Mouse (Mus musculus) thymus, adult 2 months (tissue): ENCODE data around the gene Cyren. TPM values are rescaled to one million over a fixed set of nuclear protein-coding genes. Genes with fewer than 3 reads are reported as not detected.
A peak's percentile ranks its signal among the peaks of the same experiment; 100 is the strongest.

Source experiments
- DNase-seq: peaks from one replicate; pipeline ENCODE4 v3.0.0; 2021
- H3K27ac ChIP-seq: fragments of 200-500 bp; 2 replicates; pipeline ENCODE4 v1.5.1; 2012; ENCODE audit warnings: low read length, control low read depth; ENCODE audit not compliant: control insufficient read depth, insufficient read depth
- H3K27me3 ChIP-seq: fragments of 200-500 bp; 2 replicates; pipeline ENCODE4 v1.6.1; 2012; ENCODE audit warnings: mild to moderate bottlenecking, low read length, moderate library complexity, mixed read lengths; ENCODE audit not compliant: control insufficient read depth, insufficient read depth
- H3K36me3 ChIP-seq: fragments of 200-500 bp; 2 replicates; pipeline ENCODE4 v1.6.1; 2012; ENCODE audit warnings: mild to moderate bottlenecking, low read length, moderate library complexity; ENCODE audit not compliant: control insufficient read depth, insufficient read depth
- H3K4me1 ChIP-seq: fragments of 200-500 bp; replicated peaks from 2 replicates; pipeline ENCODE4 v1.6.1; 2012; ENCODE audit warnings: low read length; ENCODE audit not compliant: control insufficient read depth, insufficient read depth
- H3K4me3 ChIP-seq: fragments of 200-500 bp; 2 replicates; pipeline ENCODE4 v1.5.1; 2012; ENCODE audit warnings: mild to moderate bottlenecking, low read length, control low read depth, moderate library complexity; ENCODE audit not compliant: control insufficient read depth, insufficient read depth
- CTCF ChIP-seq: fragments of 200-500 bp; IDR thresholded peaks from 2 replicates; pipeline ENCODE4 v1.5.1; 2012; ENCODE audit warnings: mild to moderate bottlenecking, control low read depth, low read length, moderate library complexity, borderline replicate concordance; ENCODE audit not compliant: control insufficient read depth, poor library complexity, insufficient read depth; ENCODE audit errors: extremely low read depth
- POLR2A ChIP-seq: fragments of 200-500 bp; IDR thresholded peaks from 2 replicates; pipeline ENCODE4 v1.6.1; 2012; ENCODE audit warnings: mild to moderate bottlenecking, low read length, control low read depth, moderate library complexity; ENCODE audit not compliant: control insufficient read depth, poor library complexity, insufficient read depth; ENCODE audit errors: extremely low read depth
- WGBS: fragments of 180-500 bp; shearing (Covaris S2); methylation state at CpG from one replicate; pipeline ENCODE4 v1.1.7; 2018; 5-methylcytosine and 5-hydroxymethylcytosine counted together
- polyA plus RNA-seq: library from polyadenylated mRNA; depleted of rRNA; stranded (reverse); fragments of >200 nt; gene quantifications from 2 replicates; pipeline ENCODE4 v1.2.3, GENCODE M21; 2012

Gene Cyren
- polyA plus RNA-seq, 1 experiment, result 20.1 TPM

- Histone ChIP-seq H3K36me3 (no peaks in the 10 kb centered on the region), H3K27me3 (no peaks in the 10 kb centered on the region), H3K4me3 (no peak overlapping the region), H3K4me1 (peaks cover 44% of the 10 kb centered on the region), H3K27ac (no peak overlapping the region)
- no peak for TF ChIP-seq POLR2A
- TF ChIP-seq CTCF, result no peak
- WGBS, result 90% methylated on average over 5 of the region's 5 CpGs
- no peak for DNase-seq
Observed at GRCm38 (mm10) chr6:34865213-34865612, 12.6 kb downstream of the Cyren start.

DNA sequence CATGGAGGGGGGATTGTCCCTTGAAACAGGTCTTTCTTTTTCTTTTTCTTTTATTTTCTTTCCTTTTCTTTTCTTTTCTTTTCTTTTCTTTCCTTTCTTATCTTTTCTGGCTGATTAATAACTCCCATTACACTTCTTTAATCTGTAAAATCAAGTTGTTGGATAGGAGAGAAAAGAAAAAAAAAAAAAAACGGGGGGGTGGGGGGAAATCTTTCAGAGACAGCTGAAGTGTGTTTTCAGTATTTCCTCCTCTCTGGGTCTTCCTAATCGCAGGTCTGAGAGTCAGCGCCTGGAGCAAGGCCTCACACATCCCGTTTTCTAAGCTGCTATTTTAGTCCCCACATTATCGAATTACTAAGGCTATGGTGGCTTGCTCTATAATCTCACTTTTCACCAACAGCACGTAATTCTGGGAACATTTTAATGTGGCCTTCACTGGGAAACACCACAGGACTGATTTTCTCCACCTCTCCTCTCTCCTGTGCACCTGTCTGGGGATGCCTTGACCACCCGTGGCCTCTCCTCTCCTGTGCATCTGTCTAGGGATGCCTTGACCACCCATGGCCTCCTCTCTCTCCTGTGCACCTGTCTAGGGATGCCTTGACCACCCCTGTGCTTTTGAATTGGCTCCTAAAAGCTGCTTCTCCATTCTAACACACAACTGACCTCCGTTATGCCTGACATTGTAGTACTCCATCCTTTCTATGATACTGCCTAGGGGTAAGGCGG is 13.9 kb downstream of the Cyren start:
- Histone ChIP-seq H3K4me3 (no peak overlapping the region), H3K4me1 (peaks cover 36% of the 10 kb centered on the region)

GRCm38 (mm10) chr6:34862791-34863403 is 15.0 kb downstream of the Cyren start, which contains the start of gene Tmem140:
TSS of gene Tmem140 (plus strand) at chr6:34863146.
- H3K36me3 ChIP-seq, result no peaks in the 10 kb centered on the region
- WGBS, result 0% methylated on average over 11 of the region's 11 CpGs
- peak within 1 kb of the TSS; percentile 48 for H3K4me3 ChIP-seq
- TF ChIP-seq POLR2A (peak; percentile 77; the same call in 1 of the 2 replicates), CTCF (no peak)
- H3K27me3 ChIP-seq, result no peaks in the 10 kb centered on the region
- H3K27ac ChIP-seq, result peak within 1 kb of the TSS; percentile 85
- peaks cover 30% of the 10 kb centered on the region for H3K4me1 ChIP-seq
- peak; percentile 58 for DNase-seq

More for the DNA sequence above, 13.9 kb downstream of the Cyren start:
- WGBS, result 40% methylated on average over 9 of the region's 9 CpGs
- TF ChIP-seq CTCF (no peak), POLR2A (no peak)
- no peak for DNase-seq
- peak overlapping the region; percentile 34; the same call in 1 of the 2 replicates for H3K27ac ChIP-seq
- no peaks in the 10 kb centered on the region for H3K36me3 ChIP-seq
- H3K27me3 ChIP-seq, result no peaks in the 10 kb centered on the region

DNA sequence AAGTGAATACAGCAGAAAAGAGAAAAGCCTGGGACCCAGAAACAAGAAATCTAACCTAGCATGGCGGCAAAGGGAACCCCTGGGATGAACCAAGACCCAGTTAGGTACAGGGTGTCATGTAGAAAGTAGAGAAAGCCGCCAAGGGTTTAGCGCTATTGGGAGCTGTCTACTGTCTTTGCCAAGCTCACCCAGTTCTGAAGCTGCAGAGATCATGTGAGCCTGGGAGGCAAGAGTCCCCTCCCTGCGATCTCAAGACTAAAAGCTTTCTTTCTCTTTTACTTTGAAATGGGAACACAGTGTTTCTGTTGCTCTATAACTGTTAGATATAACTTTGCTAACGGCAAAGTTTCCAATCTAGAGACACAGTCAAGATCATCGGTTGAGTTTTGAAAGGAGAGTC is 15.5 kb downstream of the Cyren start:
- H3K27me3 ChIP-seq, result no peaks in the 10 kb centered on the region
- no peaks in the 10 kb centered on the region for H3K36me3 ChIP-seq
- no peak for TF ChIP-seq POLR2A
- TF ChIP-seq CTCF, result no peak
- H3K27ac ChIP-seq, result peak overlapping the region; percentile 85
- DNase-seq, result peak; percentile 54
- peak overlapping the region; percentile 48 for H3K4me3 ChIP-seq
- peaks cover 30% of the 10 kb centered on the region for H3K4me1 ChIP-seq
- 3% methylated on average over 6 of the region's 6 CpGs for WGBS

- DNase-seq, result peak; percentile 37
- no peaks in the 10 kb centered on the region for H3K27me3 ChIP-seq
- H3K4me3 ChIP-seq, result 0 out of 2 replicates have a peak overlapping the region, but pooled peaks have one; percentile 11
- H3K27ac ChIP-seq, result peak overlapping the region; percentile 85
- WGBS, result 60% methylated on average over 11 of the region's 11 CpGs
- no peaks in the 10 kb centered on the region for H3K36me3 ChIP-seq
- no peak for TF ChIP-seq CTCF
- TF ChIP-seq POLR2A, result no peak
- peaks cover 23% of the 10 kb centered on the region for H3K4me1 ChIP-seq
Observed at GRCm38 (mm10) chr6:34861546-34862053, 16.3 kb downstream of the Cyren start.

DNA sequence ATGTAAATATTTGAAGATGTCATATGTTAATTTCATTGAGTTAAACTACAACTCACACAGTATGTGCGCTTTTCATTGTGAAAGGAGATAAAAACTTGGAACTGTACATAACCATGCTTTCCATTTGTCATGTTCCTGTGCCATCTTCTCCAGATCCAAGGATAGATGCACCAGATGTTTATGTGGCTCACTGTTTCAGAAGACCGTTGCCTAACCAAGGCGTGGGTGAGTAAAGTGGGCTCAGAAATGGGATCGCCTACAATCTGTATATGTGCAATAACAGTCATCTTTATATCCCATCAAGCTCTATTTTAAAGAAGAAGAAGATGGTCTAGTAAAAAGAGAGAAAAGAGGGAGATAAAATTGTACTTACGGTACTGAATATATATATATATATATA is 45.5 kb downstream of the Cyren start:
- Histone ChIP-seq H3K27ac (no peak overlapping the region), H3K4me1 (no peaks in the 10 kb centered on the region), H3K4me3 (no peak overlapping the region), H3K36me3 (no peaks in the 10 kb centered on the region), H3K27me3 (no peaks in the 10 kb centered on the region)
- 97% methylated on average over 5 of the region's 5 CpGs for WGBS
- DNase-seq, result no peak
- no peak for TF ChIP-seq POLR2A
- TF ChIP-seq CTCF, result no peak
